Mouse (Mus musculus) midbrain, embryonic 16.5 days (tissue): ENCODE data around the gene Cmklr1. TPM values are rescaled to one million over a fixed set of nuclear protein-coding genes. Genes with fewer than 3 reads are reported as not detected.
A peak's percentile ranks its signal among the peaks of the same experiment; 100 is the strongest.

Experiments used
- ATAC-seq: fragments of 200-750 bp; cut with Nextera tagmentation; 2 replicates; pipeline ENCODE4 v1.8.0; 2017; ENCODE audit warnings: moderate TSS enrichment
- H3K27ac ChIP-seq: fragments of 300-500 bp; sonication (generic); 2 replicates; pipeline ENCODE4 v1.5.1; 2014; ENCODE audit warnings: mild to moderate bottlenecking, low read length, mixed read lengths
- H3K27me3 ChIP-seq: fragments of 300-500 bp; sonication (generic); 2 replicates; pipeline ENCODE4 v1.6.1; 2014; ENCODE audit warnings: low read depth, low read length, mixed read lengths; ENCODE audit not compliant: control insufficient read depth, insufficient read depth
- H3K36me3 ChIP-seq: fragments of 300-500 bp; sonication (generic); 2 replicates; pipeline ENCODE4 v1.6.1; 2014; ENCODE audit warnings: mild to moderate bottlenecking, low read length, moderate library complexity, mixed read lengths; ENCODE audit not compliant: control insufficient read depth, insufficient read depth
- H3K4me1 ChIP-seq: fragments of 300-500 bp; sonication (generic); 2 replicates; pipeline ENCODE4 v1.6.1; 2014; ENCODE audit warnings: mild to moderate bottlenecking, low read length, mixed read lengths; ENCODE audit not compliant: control insufficient read depth, insufficient read depth
- H3K4me2 ChIP-seq: fragments of 300-500 bp; sonication (generic); 2 replicates; pipeline ENCODE4 v1.6.1; 2014; ENCODE audit warnings: mild to moderate bottlenecking, low read length, mixed read lengths
- H3K4me3 ChIP-seq: fragments of 300-500 bp; sonication (generic); 2 replicates; pipeline ENCODE4 v1.5.1; 2014; ENCODE audit warnings: low read depth, mild to moderate bottlenecking, low read length, moderate library complexity, mixed read lengths
- H3K9ac ChIP-seq: fragments of 300-500 bp; sonication (generic); 2 replicates; pipeline ENCODE4 v1.6.1; 2014; ENCODE audit warnings: low read depth, low read length, mixed read lengths
- H3K9me3 ChIP-seq: fragments of 300-500 bp; sonication (generic); replicated peaks from 2 replicates; pipeline ENCODE4 v1.6.1; 2014; ENCODE audit warnings: mild to moderate bottlenecking, low read length, mixed read lengths; ENCODE audit not compliant: control insufficient read depth, poor library complexity, severe bottlenecking
- WGBS: fragments of 180-500 bp; shearing (Covaris S2); extraction: QIAGEN DNeasy Blood & Tissue Kit; methylation state at CpG from one replicate; pipeline ENCODE4 v1.1.7; 2014; 5-methylcytosine and 5-hydroxymethylcytosine counted together
- polyA plus RNA-seq: library from polyadenylated mRNA; unstranded; fragments of >200 nt; fragmentation: Nextera tagmentation; extraction: Ambion mirVana; gene quantifications from 2 replicates; pipeline ENCODE4 v1.2.1, GENCODE M21; 2015

Cmklr1 gene
- polyA plus RNA-seq, 1 experiment from 2014 or later = 1.3 TPM

GRCm38 (mm10) chr5:113643107-113643848 is 6.9 kb downstream of the Cmklr1 start:
- H3K4me1 ChIP-seq = peaks cover 7% of the 10 kb centered on the region; the same call in 1 of the 2 replicates
- ATAC-seq = peak; percentile 95
- peak overlapping the region; percentile 52 for H3K9ac ChIP-seq
- H3K36me3 ChIP-seq = no peaks in the 10 kb centered on the region
- no peaks in the 10 kb centered on the region for H3K27me3 ChIP-seq
- peak overlapping the region; percentile 60 for H3K4me2 ChIP-seq
- 0 out of 2 replicates have a peak overlapping the region, but pooled peaks have one; percentile 47 for H3K27ac ChIP-seq
- WGBS = 45% methylated on average over 18 of the region's 18 CpGs
- H3K9me3 ChIP-seq = no peaks in the 10 kb centered on the region
- H3K4me3 ChIP-seq = peak overlapping the region; percentile 27

- H3K4me1 ChIP-seq = peaks cover 7% of the 10 kb centered on the region; the same call in 1 of the 2 replicates
- no peaks in the 10 kb centered on the region for H3K9me3 ChIP-seq
- 67% methylated on average over 6 of the region's 6 CpGs for WGBS
- no peak overlapping the region for H3K9ac ChIP-seq
- ATAC-seq = no peak
- no peaks in the 10 kb centered on the region for H3K36me3 ChIP-seq
- no peak overlapping the region for H3K4me3 ChIP-seq
- H3K27me3 ChIP-seq = no peaks in the 10 kb centered on the region
- H3K4me2 ChIP-seq = no peak overlapping the region
- H3K27ac ChIP-seq = no peak overlapping the region
Observed at GRCm38 (mm10) chr5:113641066-113641465, 9.2 kb downstream of the Cmklr1 start.

GRCm38 (mm10) chr5:113639126-113639525 is 11.1 kb downstream of the Cmklr1 start:
- Histone ChIP-seq H3K4me1 (peaks cover 7% of the 10 kb centered on the region; the same call in 1 of the 2 replicates), H3K27me3 (no peaks in the 10 kb centered on the region), H3K4me3 (no peak overlapping the region), H3K9ac (no peak overlapping the region), H3K9me3 (no peaks in the 10 kb centered on the region), H3K27ac (no peak overlapping the region), H3K4me2 (no peak overlapping the region), H3K36me3 (no peaks in the 10 kb centered on the region)
- no peak for ATAC-seq
- WGBS = 77% methylated on average over 5 of the region's 5 CpGs

GRCm38 (mm10) chr5:113638055-113638454 is 12.2 kb downstream of the Cmklr1 start:
- H3K27ac ChIP-seq = no peak overlapping the region
- no peaks in the 10 kb centered on the region for H3K36me3 ChIP-seq
- H3K9me3 ChIP-seq = no peaks in the 10 kb centered on the region
- H3K4me1 ChIP-seq = peaks cover 4% of the 10 kb centered on the region; the same call in 1 of the 2 replicates
- H3K4me3 ChIP-seq = no peak overlapping the region
- 91% methylated on average over 12 of the region's 12 CpGs for WGBS
- ATAC-seq = no peak
- H3K9ac ChIP-seq = no peak overlapping the region
- no peaks in the 10 kb centered on the region for H3K27me3 ChIP-seq
- no peak overlapping the region for H3K4me2 ChIP-seq

- no peak overlapping the region for H3K9ac ChIP-seq
- WGBS = 75% methylated on average over 4 of the region's 4 CpGs
- no peaks in the 10 kb centered on the region for H3K4me1 ChIP-seq
- H3K4me3 ChIP-seq = no peak overlapping the region
- no peak for ATAC-seq
- no peaks in the 10 kb centered on the region for H3K9me3 ChIP-seq
- H3K36me3 ChIP-seq = no peaks in the 10 kb centered on the region
- no peak overlapping the region for H3K4me2 ChIP-seq
- H3K27ac ChIP-seq = no peak overlapping the region
- H3K27me3 ChIP-seq = no peaks in the 10 kb centered on the region
Observed at GRCm38 (mm10) chr5:113637631-113638030, 12.6 kb downstream of the Cmklr1 start.

GRCm38 (mm10) chr5:113635861-113636565 is 14.2 kb downstream of the Cmklr1 start:
- no peak overlapping the region for H3K4me2 ChIP-seq
- H3K27ac ChIP-seq = no peak overlapping the region
- no peak for ATAC-seq
- H3K27me3 ChIP-seq = no peaks in the 10 kb centered on the region
- H3K4me3 ChIP-seq = no peak overlapping the region
- H3K4me1 ChIP-seq = no peaks in the 10 kb centered on the region
- H3K36me3 ChIP-seq = no peaks in the 10 kb centered on the region
- H3K9me3 ChIP-seq = no peaks in the 10 kb centered on the region
- no peak overlapping the region for H3K9ac ChIP-seq
- 80% methylated on average over 15 of the region's 15 CpGs for WGBS

GRCm38 (mm10) chr5:113634887-113635610 is 15.2 kb downstream of the Cmklr1 start:
- WGBS = 86% methylated on average over 7 of the region's 7 CpGs
- no peak overlapping the region for H3K9ac ChIP-seq
- no peak overlapping the region for H3K4me3 ChIP-seq
- H3K4me2 ChIP-seq = no peak overlapping the region
- H3K9me3 ChIP-seq = no peaks in the 10 kb centered on the region
- no peaks in the 10 kb centered on the region for H3K27me3 ChIP-seq
- no peaks in the 10 kb centered on the region for H3K4me1 ChIP-seq
- ATAC-seq = no peak
- no peak overlapping the region for H3K27ac ChIP-seq
- H3K36me3 ChIP-seq = no peaks in the 10 kb centered on the region

GRCm38 (mm10) chr5:113634024-113634651 is 16.1 kb downstream of the Cmklr1 start:
- H3K27ac ChIP-seq = no peak overlapping the region
- no peaks in the 10 kb centered on the region for H3K9me3 ChIP-seq
- no peak overlapping the region for H3K9ac ChIP-seq
- no peaks in the 10 kb centered on the region for H3K4me1 ChIP-seq
- no peak overlapping the region for H3K4me3 ChIP-seq
- no peaks in the 10 kb centered on the region for H3K36me3 ChIP-seq
- H3K27me3 ChIP-seq = no peaks in the 10 kb centered on the region
- ATAC-seq = no peak
- WGBS = 62% methylated on average over 13 of the region's 13 CpGs
- H3K4me2 ChIP-seq = no peak overlapping the region
